Mouse (Mus musculus): ENCODE results near the gene Glyr1. TPM values are rescaled to one million over a fixed set of nuclear protein-coding genes. Genes with fewer than 3 reads are reported as not detected.
A peak's percentile ranks its signal among the peaks of the same experiment; 100 is the strongest.

Glyr1 gene
- polyA plus RNA-seq, 1 experiment from 2014 or later = 76.6 TPM

DNA sequence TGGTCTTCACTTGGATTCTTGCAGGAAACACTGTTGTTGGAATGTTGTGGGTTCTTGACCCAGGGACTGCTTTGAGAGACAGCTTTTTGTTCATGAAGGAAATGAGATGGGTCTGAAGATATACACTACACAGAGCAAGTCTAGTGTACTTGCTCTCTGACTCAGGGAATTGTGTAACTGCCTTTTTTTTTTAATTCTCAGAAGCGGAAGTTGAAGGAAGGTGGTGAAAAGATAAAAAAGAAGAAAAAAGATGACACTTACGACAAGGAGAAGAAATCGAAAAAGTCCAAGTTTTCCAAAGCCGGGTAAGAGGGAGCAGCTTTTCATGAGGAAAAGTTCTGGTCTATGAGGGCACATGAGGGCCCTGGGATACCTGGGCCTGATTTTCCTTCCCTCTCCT, 13.8 kb upstream of the Glyr1 start:
- Histone ChIP-seq H3K36me3 (ENCODE audit: control insufficient read depth, insufficient read depth, low read length) (peaks cover 42% of the 10 kb centered on the region), H3K27me3 (ENCODE audit: control insufficient read depth, insufficient read depth, low read length) (no peaks in the 10 kb centered on the region), H3K9me3 (ENCODE audit: control insufficient read depth, low read depth, low read length) (no peaks in the 10 kb centered on the region), H3K27ac (ENCODE audit: low read length) (no peak overlapping the region), H3K4me3 (ENCODE audit: low read depth, low read length) (no peak overlapping the region), H3K9ac (replicated peaks; ENCODE audit: low read depth, low read length) (no peak overlapping the region), H3K4me2 (replicated peaks; ENCODE audit: low read depth, low read length) (no peak overlapping the region), H3K4me1 (ENCODE audit: control insufficient read depth, insufficient read depth, low read length) (no peaks in the 10 kb centered on the region)
- ATAC-seq (ENCODE audit: insufficient number of reproducible peaks, insufficient read depth, low FRiP score, low read depth) = no peak
- WGBS = 89% methylated on average over 4 of the region's 4 CpGs

DNA sequence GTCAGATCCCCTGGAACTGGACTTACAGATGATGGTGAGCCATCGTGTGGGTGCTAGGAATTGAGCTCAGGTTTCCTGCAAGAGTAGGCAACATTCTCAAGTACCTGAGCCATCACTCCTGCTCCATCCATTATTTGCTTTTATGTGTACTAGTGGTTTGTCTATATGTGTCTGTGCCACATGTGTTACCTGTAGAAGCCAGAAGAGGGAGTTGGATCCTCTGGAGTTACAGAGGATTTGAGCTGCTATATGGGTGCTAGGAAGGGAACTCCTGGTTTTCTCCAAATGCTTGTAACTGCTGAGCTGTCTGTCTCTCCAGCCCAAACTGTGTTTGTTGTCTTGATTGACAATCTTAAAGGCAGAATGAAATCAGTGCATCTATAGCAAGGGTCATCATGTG, 8.5 kb upstream of the Glyr1 start:
- Histone ChIP-seq H3K4me1 (ENCODE audit: control insufficient read depth, insufficient read depth, low read length) (0 out of 2 replicates have a peak, but pooled peaks cover 3% of the 10 kb centered on the region), H3K36me3 (ENCODE audit: control insufficient read depth, insufficient read depth, low read length) (peaks cover 42% of the 10 kb centered on the region), H3K4me2 (replicated peaks; ENCODE audit: low read depth, low read length) (no peak overlapping the region), H3K27me3 (ENCODE audit: control insufficient read depth, insufficient read depth, low read length) (no peaks in the 10 kb centered on the region), H3K9me3 (ENCODE audit: control insufficient read depth, low read depth, low read length) (no peaks in the 10 kb centered on the region), H3K27ac (ENCODE audit: low read length) (no peak overlapping the region), H3K4me3 (ENCODE audit: low read depth, low read length) (no peak overlapping the region), H3K9ac (replicated peaks; ENCODE audit: low read depth, low read length) (no peak overlapping the region)
- no peak for ATAC-seq (ENCODE audit: insufficient number of reproducible peaks, insufficient read depth, low FRiP score, low read depth)
- WGBS = 88% methylated on average over 1 of the region's 1 CpGs

DNA sequence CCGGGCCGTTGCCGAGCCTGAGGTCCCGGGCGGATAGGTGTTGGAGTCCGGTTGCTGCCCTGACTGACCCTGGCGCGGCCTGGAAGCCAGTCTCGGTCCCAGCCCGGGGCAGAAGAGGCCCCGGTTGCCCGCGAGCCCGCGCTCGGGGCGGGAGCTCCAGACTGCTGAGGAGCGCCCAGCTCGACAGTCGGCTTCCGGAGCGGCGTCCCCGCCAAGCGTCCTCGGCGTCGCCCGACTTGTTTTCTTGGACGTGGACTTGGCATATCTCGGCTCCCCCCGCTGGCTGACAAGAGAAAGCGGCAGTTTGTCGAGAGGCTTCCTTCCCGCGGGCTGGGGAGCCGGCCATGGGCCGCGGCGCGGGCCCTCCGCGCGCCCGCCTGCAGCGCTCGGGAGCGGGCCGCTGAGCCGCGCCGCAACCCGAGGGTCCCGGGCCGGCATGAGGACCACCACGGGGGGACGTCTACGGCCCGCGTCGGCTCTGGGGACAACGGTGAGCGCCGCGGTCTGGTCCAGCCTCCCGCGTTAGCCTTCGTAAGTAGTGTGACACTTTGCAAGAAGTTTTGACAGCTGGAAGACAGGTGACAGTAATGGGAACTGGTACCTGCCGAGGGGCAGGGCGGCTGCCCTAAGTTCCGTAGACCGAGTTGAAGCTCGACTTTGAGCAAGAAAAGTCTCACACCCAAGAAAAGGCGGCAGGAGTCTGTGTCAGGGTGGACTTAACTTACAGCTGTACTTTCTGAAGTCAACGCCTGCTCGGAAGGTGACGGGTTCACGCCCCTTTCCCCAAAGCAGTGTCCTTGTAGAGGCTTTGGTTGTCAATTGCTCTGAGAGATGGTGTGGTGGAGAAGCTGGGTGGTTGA, 818 bp upstream of the Glyr1 start:
- peak overlapping the region; percentile 87 for H3K9ac ChIP-seq (replicated peaks; ENCODE audit: low read depth, low read length)
- peaks cover 17% of the 10 kb centered on the region; the same call in 1 of the 2 replicates for H3K4me1 ChIP-seq (ENCODE audit: control insufficient read depth, insufficient read depth, low read length)
- no peaks in the 10 kb centered on the region for H3K27me3 ChIP-seq (ENCODE audit: control insufficient read depth, insufficient read depth, low read length)
- H3K36me3 ChIP-seq (ENCODE audit: control insufficient read depth, insufficient read depth, low read length) = peaks cover 31% of the 10 kb centered on the region
- H3K4me2 ChIP-seq (replicated peaks; ENCODE audit: low read depth, low read length) = peak overlapping the region; percentile 90
- peak overlapping the region; percentile 97 for H3K27ac ChIP-seq (ENCODE audit: low read length)
- peak overlapping the region; percentile 95 for H3K4me3 ChIP-seq (ENCODE audit: low read depth, low read length)
- under 1% methylated on average over 75 of the region's 78 CpGs for WGBS
- no peaks in the 10 kb centered on the region for H3K9me3 ChIP-seq (ENCODE audit: control insufficient read depth, low read depth, low read length)
- peak; percentile 73 for ATAC-seq (ENCODE audit: insufficient number of reproducible peaks, insufficient read depth, low FRiP score, low read depth)

DNA sequence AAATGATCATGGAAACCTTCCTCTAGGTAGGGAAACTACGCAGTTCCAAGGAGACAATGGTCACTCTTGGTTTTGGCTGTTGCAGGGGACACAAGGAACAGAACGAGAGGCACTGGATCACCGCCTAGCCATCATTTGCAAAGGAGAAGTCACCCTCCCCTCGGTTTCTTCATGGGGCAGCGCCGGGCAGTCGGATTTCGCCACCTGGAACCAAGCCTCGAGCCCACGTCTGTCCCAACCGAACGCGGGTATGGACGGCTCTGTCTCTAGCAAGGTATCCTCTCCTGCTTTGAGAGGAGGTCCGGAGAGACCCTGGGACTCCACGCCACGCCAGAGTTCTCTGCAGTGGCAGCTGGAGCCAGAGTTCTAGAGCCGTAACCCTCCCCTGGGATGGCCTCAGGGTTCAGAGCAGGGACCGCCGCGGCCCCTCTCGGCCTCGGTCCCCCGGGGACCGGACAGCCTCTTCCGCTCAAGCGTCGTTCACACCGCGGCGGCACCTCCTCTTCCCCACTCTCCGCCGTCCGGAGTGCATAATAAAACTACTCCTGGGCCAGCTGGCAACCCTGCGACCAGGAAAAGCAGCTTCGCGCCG, 385 bp downstream of the Glyr1 start:
- peaks cover 36% of the 10 kb centered on the region for H3K36me3 ChIP-seq (ENCODE audit: control insufficient read depth, insufficient read depth, low read length)
- ATAC-seq (ENCODE audit: insufficient number of reproducible peaks, insufficient read depth, low FRiP score, low read depth) = peak; percentile 51

DNA sequence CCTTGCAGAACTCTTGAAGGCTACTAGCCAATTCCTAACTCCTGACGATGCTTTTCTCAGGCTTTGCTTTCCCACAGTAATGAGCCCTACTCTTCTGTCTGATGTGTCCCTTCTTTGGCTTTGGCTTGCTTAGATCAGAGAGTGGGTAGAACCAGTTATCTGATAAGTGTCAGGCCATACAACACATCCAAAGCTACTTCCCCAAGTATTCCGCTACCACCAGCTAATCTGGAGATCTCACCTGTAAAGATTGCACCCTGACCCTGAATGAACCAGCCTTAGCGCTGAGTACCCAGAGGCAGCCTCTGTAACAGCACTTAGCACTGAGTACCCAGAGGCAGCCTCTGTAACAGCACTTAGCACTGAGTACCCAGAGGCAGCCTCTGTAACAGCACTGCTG, 4.3 kb downstream of the Glyr1 start:
- H3K9me3 ChIP-seq (ENCODE audit: control insufficient read depth, low read depth, low read length) = no peaks in the 10 kb centered on the region
- no peak overlapping the region for H3K4me2 ChIP-seq (replicated peaks; ENCODE audit: low read depth, low read length)
- no peak overlapping the region for H3K4me3 ChIP-seq (ENCODE audit: low read depth, low read length)
- H3K9ac ChIP-seq (replicated peaks; ENCODE audit: low read depth, low read length) = no peak overlapping the region
- peaks cover 67% of the 10 kb centered on the region for H3K36me3 ChIP-seq (ENCODE audit: control insufficient read depth, insufficient read depth, low read length)
- no peaks in the 10 kb centered on the region for H3K27me3 ChIP-seq (ENCODE audit: control insufficient read depth, insufficient read depth, low read length)
- no peak overlapping the region for H3K27ac ChIP-seq (ENCODE audit: low read length)
- no peak for ATAC-seq (ENCODE audit: insufficient number of reproducible peaks, insufficient read depth, low FRiP score, low read depth)
- peaks cover 8% of the 10 kb centered on the region; the same call in 1 of the 2 replicates for H3K4me1 ChIP-seq (ENCODE audit: control insufficient read depth, insufficient read depth, low read length)
- WGBS = 96% methylated on average over 3 of the region's 3 CpGs

More for the DNA sequence above, 385 bp downstream of the Glyr1 start:
- H3K9ac ChIP-seq (replicated peaks; ENCODE audit: low read depth, low read length) = peak overlapping the region; percentile 91
- no peaks in the 10 kb centered on the region for H3K27me3 ChIP-seq (ENCODE audit: control insufficient read depth, insufficient read depth, low read length)
- peak overlapping the region; percentile 89 for H3K4me2 ChIP-seq (replicated peaks; ENCODE audit: low read depth, low read length)
- H3K9me3 ChIP-seq (ENCODE audit: control insufficient read depth, low read depth, low read length) = no peaks in the 10 kb centered on the region
- peaks cover 17% of the 10 kb centered on the region; the same call in 1 of the 2 replicates for H3K4me1 ChIP-seq (ENCODE audit: control insufficient read depth, insufficient read depth, low read length)
- under 1% methylated on average over 38 of the region's 38 CpGs for WGBS
- peak overlapping the region; percentile 95 for H3K4me3 ChIP-seq (ENCODE audit: low read depth, low read length)
- peak overlapping the region; percentile 87 for H3K27ac ChIP-seq (ENCODE audit: low read length)

GRCm38 (mm10) chr16:5036649-5037234, 12.9 kb downstream of the Glyr1 start:
- no peaks in the 10 kb centered on the region for H3K27me3 ChIP-seq (ENCODE audit: control insufficient read depth, insufficient read depth, low read length)
- 83% methylated on average over 5 of the region's 5 CpGs for WGBS
- no peak overlapping the region for H3K27ac ChIP-seq (ENCODE audit: low read length)
- peaks cover 92% of the 10 kb centered on the region for H3K36me3 ChIP-seq (ENCODE audit: control insufficient read depth, insufficient read depth, low read length)
- H3K9me3 ChIP-seq (ENCODE audit: control insufficient read depth, low read depth, low read length) = no peaks in the 10 kb centered on the region
- no peak overlapping the region for H3K4me3 ChIP-seq (ENCODE audit: low read depth, low read length)
- no peak overlapping the region for H3K4me2 ChIP-seq (replicated peaks; ENCODE audit: low read depth, low read length)
- ATAC-seq (ENCODE audit: insufficient number of reproducible peaks, insufficient read depth, low FRiP score, low read depth) = no peak
- no peaks in the 10 kb centered on the region for H3K4me1 ChIP-seq (ENCODE audit: control insufficient read depth, insufficient read depth, low read length)
- no peak overlapping the region for H3K9ac ChIP-seq (replicated peaks; ENCODE audit: low read depth, low read length)

DNA sequence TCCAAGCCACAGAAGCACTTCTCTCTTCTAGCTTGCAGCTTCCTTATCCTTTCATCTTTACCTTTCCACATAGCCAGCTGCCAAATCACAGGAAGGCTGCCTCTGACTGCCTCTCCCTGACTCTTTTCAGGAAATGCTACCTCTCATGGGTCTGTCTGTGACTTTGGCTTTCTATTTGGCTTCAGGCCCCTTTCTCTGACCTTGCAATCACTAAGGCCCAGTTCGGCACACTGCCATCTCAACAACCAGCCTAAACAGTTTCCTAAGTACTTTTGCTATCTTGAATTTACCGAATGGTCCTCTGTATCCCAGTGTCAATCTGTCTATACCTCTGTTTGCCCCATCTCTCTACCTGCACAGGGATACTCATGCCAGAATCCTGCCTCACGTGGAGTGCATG, 14.1 kb downstream of the Glyr1 start:
- Histone ChIP-seq H3K9ac (replicated peaks; ENCODE audit: low read depth, low read length) (no peak overlapping the region), H3K9me3 (ENCODE audit: control insufficient read depth, low read depth, low read length) (no peaks in the 10 kb centered on the region), H3K27ac (ENCODE audit: low read length) (no peak overlapping the region), H3K4me3 (ENCODE audit: low read depth, low read length) (no peak overlapping the region), H3K4me1 (ENCODE audit: control insufficient read depth, insufficient read depth, low read length) (no peaks in the 10 kb centered on the region), H3K4me2 (replicated peaks; ENCODE audit: low read depth, low read length) (no peak overlapping the region), H3K27me3 (ENCODE audit: control insufficient read depth, insufficient read depth, low read length) (no peaks in the 10 kb centered on the region), H3K36me3 (ENCODE audit: control insufficient read depth, insufficient read depth, low read length) (peaks cover 92% of the 10 kb centered on the region)
- WGBS = 93% methylated on average over 3 of the region's 3 CpGs
- no peak for ATAC-seq (ENCODE audit: insufficient number of reproducible peaks, insufficient read depth, low FRiP score, low read depth)

- Histone ChIP-seq H3K9ac (replicated peaks; ENCODE audit: low read depth, low read length) (no peak overlapping the region), H3K27me3 (ENCODE audit: control insufficient read depth, insufficient read depth, low read length) (no peaks in the 10 kb centered on the region), H3K27ac (ENCODE audit: low read length) (no peak overlapping the region), H3K4me3 (ENCODE audit: low read depth, low read length) (no peak overlapping the region), H3K36me3 (ENCODE audit: control insufficient read depth, insufficient read depth, low read length) (peaks cover 97% of the 10 kb centered on the region), H3K4me2 (replicated peaks; ENCODE audit: low read depth, low read length) (no peak overlapping the region), H3K9me3 (ENCODE audit: control insufficient read depth, low read depth, low read length) (no peaks in the 10 kb centered on the region), H3K4me1 (ENCODE audit: control insufficient read depth, insufficient read depth, low read length) (no peaks in the 10 kb centered on the region)
- 61% methylated on average over 2 of the region's 2 CpGs for WGBS
- peak; percentile 46 for ATAC-seq (ENCODE audit: insufficient number of reproducible peaks, insufficient read depth, low FRiP score, low read depth)
Observed at GRCm38 (mm10) chr16:5029847-5030246, 19.8 kb downstream of the Glyr1 start.
